Mouse (Mus musculus): ENCODE data around the gene Qpct.

Qpct gene

GRCm38 (mm10) chr17:79051606-79052005, at the start of gene Qpct:
Qpct (plus strand) TSS chr17:79051906.
- DNase-seq (ENCODE audit: low spot score in 2 of 2), result no peak

- no peak for DNase-seq (ENCODE audit: low spot score in 2 of 2)
Measured at GRCm38 (mm10) chr17:79013625-79014024, 38.1 kb upstream of the Qpct start.

- DNase-seq (ENCODE audit: low spot score in 2 of 2), result no peak
Measured at GRCm38 (mm10) chr17:79014911-79015685, 36.6 kb upstream of the Qpct start.

- DNase-seq (ENCODE audit: low spot score in 2 of 2), result no peak
Measured at GRCm38 (mm10) chr17:79015831-79016230, 35.9 kb upstream of the Qpct start.

GRCm38 (mm10) chr17:79018422-79018821, 33.3 kb upstream of the Qpct start:
- no peak for DNase-seq (ENCODE audit: low spot score in 2 of 2)

GRCm38 (mm10) chr17:79019726-79020207, 31.9 kb upstream of the Qpct start:
- DNase-seq (ENCODE audit: low spot score in 2 of 2), result no peak

- peak; percentile 20 to 62 for DNase-seq (ENCODE audit: low spot score in 2 of 2)
Measured at GRCm38 (mm10) chr17:79020208-79020983, 31.3 kb upstream of the Qpct start, which contains the start of gene Prkd3. Prkd3 (minus strand) TSS chr17:79020816.

- no peak for DNase-seq (ENCODE audit: low spot score in 2 of 2)
Measured at GRCm38 (mm10) chr17:79020984-79021335, 30.7 kb upstream of the Qpct start.

GRCm38 (mm10) chr17:79022746-79023145, 29.0 kb upstream of the Qpct start:
- no peak for DNase-seq (ENCODE audit: low spot score in 2 of 2)

- no peak for DNase-seq (ENCODE audit: low spot score in 2 of 2)
Measured at GRCm38 (mm10) chr17:79024544-79024943, 27.2 kb upstream of the Qpct start.

- no peak for DNase-seq (ENCODE audit: low spot score in 2 of 2)
Measured at GRCm38 (mm10) chr17:79029226-79029625, 22.5 kb upstream of the Qpct start.

GRCm38 (mm10) chr17:79031569-79031968, 20.1 kb upstream of the Qpct start:
- DNase-seq (ENCODE audit: low spot score in 2 of 2), result no peak

GRCm38 (mm10) chr17:79032782-79033181, 18.9 kb upstream of the Qpct start:
- DNase-seq (ENCODE audit: low spot score in 2 of 2), result no peak

- DNase-seq (ENCODE audit: low spot score in 2 of 2), result no peak
Measured at GRCm38 (mm10) chr17:79039660-79040059, 12.0 kb upstream of the Qpct start.

GRCm38 (mm10) chr17:79043705-79044104, 8.0 kb upstream of the Qpct start:
- DNase-seq (ENCODE audit: low spot score in 2 of 2), result no peak

GRCm38 (mm10) chr17:79052088-79052812, 544 bp downstream of the Qpct start:
- peak; percentile 68 to 76 for DNase-seq (ENCODE audit: low spot score in 2 of 2)

- no peak for DNase-seq (ENCODE audit: low spot score in 2 of 2)
Measured at GRCm38 (mm10) chr17:79058271-79058670, 6.6 kb downstream of the Qpct start.

- no peak for DNase-seq (ENCODE audit: low spot score in 2 of 2)
Measured at GRCm38 (mm10) chr17:79060221-79060620, 8.5 kb downstream of the Qpct start.

- no peak for DNase-seq (ENCODE audit: low spot score in 2 of 2)
Measured at GRCm38 (mm10) chr17:79064250-79064649, 12.5 kb downstream of the Qpct start.

GRCm38 (mm10) chr17:79068581-79068980, 16.9 kb downstream of the Qpct start:
- DNase-seq (ENCODE audit: low spot score in 2 of 2), result no peak

- no peak for DNase-seq (ENCODE audit: low spot score in 2 of 2)
Measured at GRCm38 (mm10) chr17:79069019-79069418, 17.3 kb downstream of the Qpct start.

Data from frontal cortex, postnatal 10 days (tissue).